23 mouse cellular contexts compared by ENCODE assay signal in genomic region chr1:170008432-170009220, GRCm38 (mm10). TPM values are rescaled to one million over a fixed set of nuclear protein-coding genes. Genes with fewer than 3 reads are reported as not detected.
A peak's percentile ranks its signal among the peaks of the same experiment; 100 is the strongest.
DNase-seq lines count a peak whose midpoint lies in the region; ATAC-seq and TF ChIP-seq lines count a peak whose summit lies in the region.
"Had no signal": no experiment of that assay in that cellular context is flagged by ENCODE, and none has a peak within 500 bp of the region (broad histone marks: within the 10 kb centered on the region; RNA-seq: fewer than 3 reads in every experiment).

No protein-coding gene starts in this region.

- 63% methylated on average over 13 of the region's 13 CpGs for WGBS in lung, postnatal 0 days
- WGBS in forebrain, embryonic 14.5 days, result 91% methylated on average over 13 of the region's 13 CpGs

- DNase-seq in heart, adult 11 months, result peak; percentile 84
- no peak for DNase-seq in heart, adult 18-20 months
- peak; percentile 20 for DNase-seq in lung, postnatal 0 days (ENCODE audit: low spot score)
- DNase-seq in lung, postnatal 14 days, result no peak
- peak; percentile 44 for DNase-seq in MN1 (ENCODE audit: low spot score)
- no peak for DNase-seq in right cerebral cortex, adult 2 months (ENCODE audit: low spot score in 2 of 2)
- DNase-seq in forebrain, embryonic 14.5 days (ENCODE audit: low spot score), result no peak
- DNase-seq: adrenal gland, postnatal 10 days; cerebellum, adult 11-12 months; cerebellum, adult 8-10 months; cerebellum, postnatal 10 days; gastrocnemius, postnatal 25 days; heart, postnatal 14 days; heart, postnatal 4 days; kidney, adult 18-20 months had no signal

- no peaks in the 10 kb centered on the region for H3K9me3 ChIP-seq in lung, postnatal 0 days (ENCODE audit: low read length)
- H3K9me3 ChIP-seq in forebrain, embryonic 14.5 days (replicated peaks; ENCODE audit: control insufficient read depth, low read length), result no peaks in the 10 kb centered on the region
- H3K9me3 ChIP-seq: forebrain, embryonic 15.5 days; G1E had no signal

- no peak overlapping the region for H3K27ac ChIP-seq in lung, postnatal 0 days (ENCODE audit: low read length)
- H3K27ac ChIP-seq in forebrain, embryonic 14.5 days (ENCODE audit: low read depth, low read length), result no peak overlapping the region
- H3K27ac ChIP-seq: forebrain, embryonic 15.5 days; hindbrain, embryonic 14.5 days; hindbrain, postnatal 0 days had no signal

- TF ChIP-seq EP300 in lung, postnatal 0 days (IDR thresholded peaks at IDR 0.05), result no peak

- no peak overlapping the region for H3K4me2 ChIP-seq in lung, postnatal 0 days (replicated peaks; ENCODE audit: low read depth, low read length)
- H3K4me2 ChIP-seq in forebrain, embryonic 14.5 days (ENCODE audit: low read length), result no peak overlapping the region
- H3K4me2 ChIP-seq: forebrain, embryonic 15.5 days; heart, embryonic 11.5 days; hindbrain, embryonic 14.5 days had no signal

- no peak overlapping the region for H3K9ac ChIP-seq in lung, postnatal 0 days (replicated peaks; ENCODE audit: low read depth)
- no peak overlapping the region for H3K9ac ChIP-seq in forebrain, embryonic 14.5 days (ENCODE audit: low read length)
- H3K9ac ChIP-seq: forebrain, embryonic 15.5 days; hindbrain, embryonic 14.5 days had no signal

- no peaks in the 10 kb centered on the region for H3K27me3 ChIP-seq in lung, postnatal 0 days (replicated peaks; ENCODE audit: insufficient read depth, low read length)
- H3K27me3 ChIP-seq in forebrain, embryonic 14.5 days (replicated peaks; ENCODE audit: control insufficient read depth, insufficient read depth, low read length), result no peaks in the 10 kb centered on the region
- H3K27me3 ChIP-seq: forebrain, embryonic 15.5 days had no signal

- H3K36me3 ChIP-seq in lung, postnatal 0 days (ENCODE audit: insufficient read depth, low read length), result no peaks in the 10 kb centered on the region
- H3K36me3 ChIP-seq in forebrain, embryonic 14.5 days (ENCODE audit: control insufficient read depth, insufficient read depth, low read length), result no peaks in the 10 kb centered on the region
- H3K36me3 ChIP-seq: forebrain, embryonic 15.5 days; G1E had no signal

- H3K4me3 ChIP-seq in lung, postnatal 0 days (ENCODE audit: low read depth, low read length), result no peak overlapping the region
- no peak overlapping the region for H3K4me3 ChIP-seq in forebrain, embryonic 14.5 days (ENCODE audit: low read depth, low read length)
- H3K4me3 ChIP-seq: forebrain, embryonic 15.5 days had no signal

- no peak for TF ChIP-seq CTCF in lung, postnatal 0 days (IDR thresholded peaks at IDR 0.05)

- no peak for ATAC-seq in lung, postnatal 0 days
- no peak for ATAC-seq in forebrain, embryonic 14.5 days
- ATAC-seq: activated CD4-positive, CD25-positive, alpha-beta regulatory T cell, adult 4 months; forebrain, embryonic 15.5 days; hindbrain, postnatal 0 days; inflammation-experienced regulatory T-cells, adult 6 months; intestine, embryonic 16.5 days had no signal

- no peaks in the 10 kb centered on the region for H3K4me1 ChIP-seq in lung, postnatal 0 days (ENCODE audit: insufficient read depth, low read depth, low read length)
- H3K4me1 ChIP-seq in forebrain, embryonic 14.5 days (ENCODE audit: control insufficient read depth, insufficient read depth, low read length), result no peaks in the 10 kb centered on the region
- H3K4me1 ChIP-seq: forebrain, embryonic 15.5 days had no signal

RNA-seq across cellular contexts. Expression of gene Hsd17b7, which starts 39.6 kb away (rescaled TPM):
- total RNA-seq in heart, adult 18-20 months (2021), result 10 to 100 TPM; 15.0 TPM
- 11.8 and 14.5 TPM in 2 replicates for polyA plus RNA-seq in lung, postnatal 0 days (2015; fragmentation: Nextera tagmentation; extraction: Ambion mirVana)
- 14.4 and 18.5 TPM in 2 replicates for polyA plus RNA-seq in forebrain, embryonic 14.5 days (2014; fragmentation: Nextera tagmentation; extraction: Ambion mirVana)

Comparison
In these comparisons a context has a peak if more than half of its experiments do, and no peak if none do; other contexts are left out.
1. DNase-seq: peak in heart, adult 11 months (single experiment), lung, postnatal 0 days (single experiment) and MN1 (single experiment); none in heart, adult 18-20 months (0 of 2), lung, postnatal 14 days (single experiment), right cerebral cortex, adult 2 months (0 of 2) and forebrain, embryonic 14.5 days (single experiment).